Mouse (Mus musculus) ES-E14 (cell line): Measurements from ENCODE around the gene F8a.

Experiments used
- ZC3H11A ChIP-seq: IDR thresholded peaks from 2 replicates; pipeline ENCODE4 v1.6.1; 2012; ENCODE audit warnings: low read depth, mild to moderate bottlenecking, inconsistent platforms, low read length, borderline replicate concordance
- ZNF384 ChIP-seq: IDR thresholded peaks from 2 replicates; pipeline ENCODE4 v1.6.1; 2012; ENCODE audit warnings: low read depth, low read length, inconsistent platforms

DNA sequence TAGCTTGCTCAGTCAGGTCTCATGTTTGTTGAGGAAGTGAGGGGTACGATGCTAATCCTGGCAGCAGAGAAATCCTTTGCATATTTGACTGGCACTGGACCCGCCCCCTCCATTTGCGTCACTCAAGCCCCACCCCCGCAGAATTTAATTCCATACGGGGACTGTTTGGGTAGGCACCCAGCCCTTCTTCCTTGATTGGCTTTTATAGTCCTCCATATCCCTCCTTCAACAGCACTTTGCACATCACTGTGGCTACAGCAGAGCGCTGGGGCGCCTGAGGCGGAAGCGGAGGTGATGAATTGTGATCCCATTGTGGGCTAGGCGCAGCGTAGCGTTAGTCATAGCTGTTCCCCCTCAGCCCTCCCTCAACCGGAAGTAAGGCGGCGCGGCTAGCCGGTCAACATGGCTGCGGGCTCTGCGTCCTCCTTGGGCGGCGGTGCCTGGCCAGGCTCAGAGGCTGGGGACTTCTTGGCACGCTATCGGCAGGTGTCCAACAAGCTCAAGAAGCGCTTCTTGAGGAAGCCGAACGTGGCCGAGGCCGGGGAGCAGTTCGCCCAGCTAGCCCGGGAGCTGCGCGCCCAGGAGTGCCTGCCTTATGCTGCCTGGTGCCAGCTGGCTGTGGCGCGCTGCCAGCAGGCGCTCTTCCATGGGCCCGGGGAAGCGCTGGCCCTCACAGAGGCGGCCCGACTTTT, at the start of gene F8a:
- TF ChIP-seq ZNF384 (no peak), ZC3H11A (no peak)
